Mouse (Mus musculus) bone marrow macrophage, adult 2 months (primary cell): ENCODE results near the gene Evi2a.

Experiments used
- CTCF ChIP-seq: IDR thresholded peaks from 2 replicates; pipeline ENCODE4 v1.5.1; 2012; ENCODE audit warnings: low read depth, mild to moderate bottlenecking, low read length, moderate library complexity
- POLR2A ChIP-seq: IDR thresholded peaks from 2 replicates; pipeline ENCODE4 v1.6.1; 2012; ENCODE audit warnings: mild to moderate bottlenecking, low read depth, low read length, borderline replicate concordance

GRCm38 (mm10) chr11:79530333-79530761, at the start of gene Evi2a, which contains the start of gene Evi2:
- no peak for TF ChIP-seq POLR2A
- TF ChIP-seq CTCF, result no peak
